In the genomic region with DNA sequence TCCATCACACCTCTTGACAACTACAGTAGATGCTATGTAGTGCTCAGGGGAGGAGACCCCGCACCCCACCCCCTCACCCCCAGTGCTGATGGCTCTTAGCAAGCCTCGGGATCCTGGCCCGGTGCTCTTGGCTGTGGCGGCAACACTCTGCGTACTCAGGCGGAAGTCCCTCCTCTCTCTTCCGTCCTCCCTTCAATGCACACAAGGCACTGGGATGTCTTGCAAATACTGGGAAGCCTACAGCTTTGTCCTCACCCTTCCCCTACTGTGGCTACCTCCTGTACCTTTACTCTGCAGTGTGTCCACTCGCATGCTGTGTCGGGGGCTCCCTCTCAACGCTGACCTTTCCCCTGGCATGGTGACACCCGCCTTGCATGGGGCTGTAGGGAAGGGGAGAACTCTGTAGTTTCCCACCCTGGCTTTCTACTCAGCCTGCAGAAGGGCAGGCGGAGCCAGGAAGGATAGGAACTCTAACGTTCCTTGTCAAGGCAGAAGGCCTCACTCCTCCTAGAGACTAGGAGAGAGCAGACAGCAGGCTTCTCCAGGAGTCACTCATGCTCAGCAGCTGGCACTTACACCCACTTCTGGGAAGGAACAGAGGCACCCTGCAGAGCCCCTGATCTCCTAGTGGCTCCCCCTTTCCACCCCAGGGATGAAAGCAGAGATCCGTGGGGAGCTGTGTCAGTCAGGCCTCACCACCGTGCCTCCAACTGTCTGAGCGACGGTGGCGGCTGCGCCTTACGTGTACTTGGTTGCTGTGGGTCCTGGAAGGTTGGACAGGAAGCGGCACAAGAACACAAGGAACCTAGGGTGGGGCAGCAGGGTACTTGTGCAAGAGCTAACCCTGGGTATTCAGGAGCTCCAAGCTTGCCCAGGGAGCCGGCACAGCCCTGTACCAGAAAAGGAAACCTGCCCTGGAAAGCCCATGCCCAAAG, we compare ENCODE assay signal across 13 mouse cellular contexts. TPM values are rescaled to one million over a fixed set of nuclear protein-coding genes. Genes with fewer than 3 reads are reported as not detected.
A peak's percentile ranks its signal among the peaks of the same experiment; 100 is the strongest.
DNase-seq lines count a peak whose midpoint lies in the region; ATAC-seq and TF ChIP-seq lines count a peak whose summit lies in the region.
"Had no signal": no experiment of that assay in that cellular context is flagged by ENCODE, and none has a peak within 500 bp of the region (broad histone marks: within the 10 kb centered on the region; RNA-seq: fewer than 3 reads in every experiment).

No protein-coding gene starts in this region.

- peak overlapping the region; percentile 10 for H3K4me3 ChIP-seq in lung, adult 2 months (replicated peaks; ENCODE audit: extremely low read depth, low read depth, low read length)
- H3K4me3 ChIP-seq in liver, embryonic 13.5 days (replicated peaks), result peak overlapping the region; percentile 47
- H3K4me3 ChIP-seq in midbrain, embryonic 15.5 days, result no peak overlapping the region
- H3K4me3 ChIP-seq: forebrain, embryonic 12.5 days; heart, embryonic 12.5 days; neural tube, embryonic 13.5 days had no signal

- 63% methylated on average over 22 of the region's 22 CpGs for WGBS in lung, adult 2 months
- WGBS in liver, embryonic 13.5 days (ENCODE audit: insufficient replicate concordance), result 53% methylated on average over 22 of the region's 22 CpGs
- WGBS in midbrain, embryonic 15.5 days, result 77% methylated on average over 22 of the region's 22 CpGs

- no peak for TF ChIP-seq POLR2A in lung, adult 2 months (IDR thresholded peaks at IDR 0.05; ENCODE audit: borderline replicate concordance, extremely low read depth, low read depth, low read length)

- no peaks in the 10 kb centered on the region for H3K9me3 ChIP-seq in liver, embryonic 13.5 days (replicated peaks)
- H3K9me3 ChIP-seq in midbrain, embryonic 15.5 days, result no peaks in the 10 kb centered on the region
- H3K9me3 ChIP-seq: forebrain, embryonic 12.5 days; neural tube, embryonic 13.5 days had no signal

- peak overlapping the region; percentile 54 for H3K9ac ChIP-seq in liver, embryonic 13.5 days
- no peak overlapping the region for H3K9ac ChIP-seq in midbrain, embryonic 15.5 days
- H3K9ac ChIP-seq: forebrain, embryonic 12.5 days; heart, embryonic 12.5 days; neural tube, embryonic 13.5 days had no signal

- peak overlapping the region; percentile 54 for H3K4me2 ChIP-seq in liver, embryonic 13.5 days
- H3K4me2 ChIP-seq in midbrain, embryonic 15.5 days, result no peak overlapping the region
- H3K4me2 ChIP-seq: forebrain, embryonic 12.5 days; heart, embryonic 12.5 days; neural tube, embryonic 13.5 days had no signal

- H3K4me1 ChIP-seq in lung, adult 2 months (ENCODE audit: control insufficient read depth, insufficient read depth, low read length), result no peaks in the 10 kb centered on the region; the same call in 1 of the 2 replicates
- H3K4me1 ChIP-seq in liver, embryonic 13.5 days (replicated peaks), result peaks cover 17% of the 10 kb centered on the region
- 0 out of 2 replicates have a peak, but pooled peaks cover 3% of the 10 kb centered on the region for H3K4me1 ChIP-seq in midbrain, embryonic 15.5 days
- H3K4me1 ChIP-seq: heart, embryonic 12.5 days had no signal

- H3K27ac ChIP-seq in liver, embryonic 13.5 days, result peak overlapping the region; percentile 58
- H3K27ac ChIP-seq in midbrain, embryonic 15.5 days, result no peak overlapping the region
- H3K27ac ChIP-seq: forebrain, embryonic 12.5 days; neural tube, embryonic 13.5 days had no signal

- peak; percentile 44; the same call in 1 of the 2 replicates for ATAC-seq in liver, embryonic 13.5 days (ENCODE audit: low read depth)
- ATAC-seq in midbrain, embryonic 15.5 days (replicated peaks), result no peak

- DNase-seq in lung, adult 2 months, result peak; percentile 11
- DNase-seq in lung, postnatal 10 days, result no peak
- peak; percentile 21 for DNase-seq in R1 (ENCODE audit: low read depth, low spot score)
- no peak for DNase-seq in liver, embryonic 13.5 days
- DNase-seq in thymus, adult 18-20 months, result peak; percentile 18 to 21
- DNase-seq in adrenal gland, postnatal 14 days, result no peak
- DNase-seq in natural killer cell, adult 2 months (ENCODE audit: low spot score in 2 of 2), result no peak
- DNase-seq: cerebellum, adult 9-11 months; kidney, postnatal 14 days had no signal

- H3K27me3 ChIP-seq in liver, embryonic 13.5 days, result no peaks in the 10 kb centered on the region
- H3K27me3 ChIP-seq in midbrain, embryonic 15.5 days (replicated peaks), result no peaks in the 10 kb centered on the region
- H3K27me3 ChIP-seq: forebrain, embryonic 12.5 days; heart, embryonic 12.5 days; neural tube, embryonic 13.5 days had no signal

- TF ChIP-seq CTCF in lung, adult 2 months (IDR thresholded peaks at IDR 0.05; ENCODE audit: insufficient read depth, low read length), result no peak

- no peaks in the 10 kb centered on the region for H3K36me3 ChIP-seq in liver, embryonic 13.5 days
- H3K36me3 ChIP-seq in midbrain, embryonic 15.5 days (replicated peaks), result no peaks in the 10 kb centered on the region
- H3K36me3 ChIP-seq: forebrain, embryonic 12.5 days; heart, embryonic 12.5 days; neural tube, embryonic 13.5 days had no signal

RNA-seq across cellular contexts. Expression of a gene that starts 28.5 kb away (rescaled TPM):
- 3.1 and 3.8 TPM in 2 replicates for polyA plus RNA-seq in lung, adult 2 months (2012; rRNA removed)
- polyA plus RNA-seq in liver, embryonic 13.5 days (2015; fragmentation: Nextera tagmentation; extraction: Ambion mirVana), result 0.16 TPM in 2 replicates
- 6.2 and 6.3 TPM in 2 replicates for polyA plus RNA-seq in midbrain, embryonic 15.5 days (2015; fragmentation: Nextera tagmentation; extraction: Ambion mirVana)
- 3.3 and 3.9 TPM in 2 replicates for total RNA-seq in adrenal gland, postnatal 14 days (2021)

RNA-seq across cellular contexts. Expression of a gene that starts 29.7 kb away (rescaled TPM):
- 6.9 and 8.6 TPM in 2 replicates for polyA plus RNA-seq in lung, adult 2 months (2012; rRNA removed)
- polyA plus RNA-seq in liver, embryonic 13.5 days (2015; fragmentation: Nextera tagmentation; extraction: Ambion mirVana), result 8.3 and 9.6 TPM in 2 replicates
- polyA plus RNA-seq in midbrain, embryonic 15.5 days (2015; fragmentation: Nextera tagmentation; extraction: Ambion mirVana), result 26.1 and 27.8 TPM in 2 replicates
- 6.2 and 15.7 TPM in 2 replicates for total RNA-seq in adrenal gland, postnatal 14 days (2021)

Comparison
In these comparisons a context has a peak if more than half of its experiments do, and no peak if none do; other contexts are left out.
1. DNase-seq: peak in lung, adult 2 months (single experiment), R1 (single experiment) and thymus, adult 18-20 months (2 of 2); none in lung, postnatal 10 days (single experiment), liver, embryonic 13.5 days (single experiment), adrenal gland, postnatal 14 days (single experiment) and natural killer cell, adult 2 months (0 of 2).